Mouse (Mus musculus) layer of hippocampus, postnatal 36 days (tissue): ENCODE results near the gene Emp1. TPM values are rescaled to one million over a fixed set of nuclear protein-coding genes. Genes with fewer than 3 reads are reported as not detected.
A peak's percentile ranks its signal among the peaks of the same experiment; 100 is the strongest.

Experiments
- DNase-seq, 2 experiments: peaks; one replicate each; pipeline ENCODE4 v3.0.0; 2022
- total RNA-seq, 2 experiments: library from RNA; stranded (reverse); gene quantifications; 2 replicates each; pipeline ENCODE4 v1.2.3; 2021

The Emp1 gene
- total RNA-seq: 1 to 10 TPM; 2.1 to 2.5 TPM

- peak; percentile 40 to 64 for DNase-seq
These were observed at the start of gene Emp1 for GRCm38 (mm10) chr6:135362459-135363159. Emp1 (plus strand) TSS chr6:135362545.

- DNase-seq: no peak
These were observed 48.4 kb upstream of the Emp1 start for GRCm38 (mm10) chr6:135313981-135314380.

GRCm38 (mm10) chr6:135316141-135316540 is 46.2 kb upstream of the Emp1 start:
- no peak for DNase-seq

GRCm38 (mm10) chr6:135319431-135319933 is 42.9 kb upstream of the Emp1 start:
- no peak for DNase-seq

- DNase-seq: no peak
These were observed 39.6 kb upstream of the Emp1 start for GRCm38 (mm10) chr6:135322749-135323148.

- DNase-seq: no peak
These were observed 38.9 kb upstream of the Emp1 start for GRCm38 (mm10) chr6:135323311-135323982.

- no peak for DNase-seq
These were observed 38.2 kb upstream of the Emp1 start for GRCm38 (mm10) chr6:135324111-135324510.

- no peak for DNase-seq
These were observed 37.6 kb upstream of the Emp1 start for GRCm38 (mm10) chr6:135324686-135325300.

- DNase-seq: no peak
These were observed 35.5 kb upstream of the Emp1 start for GRCm38 (mm10) chr6:135326847-135327246.

- DNase-seq: no peak
These were observed 30.4 kb upstream of the Emp1 start for GRCm38 (mm10) chr6:135331916-135332315.

- DNase-seq: no peak
These were observed 29.5 kb upstream of the Emp1 start for GRCm38 (mm10) chr6:135332737-135333281.

- no peak for DNase-seq
These were observed 28.2 kb upstream of the Emp1 start for GRCm38 (mm10) chr6:135333994-135334651.

- DNase-seq: no peak
These were observed 26.0 kb upstream of the Emp1 start for GRCm38 (mm10) chr6:135336376-135336775.

- no peak for DNase-seq
These were observed 21.8 kb upstream of the Emp1 start for GRCm38 (mm10) chr6:135340355-135341075.

GRCm38 (mm10) chr6:135341076-135341378 is 21.3 kb upstream of the Emp1 start:
- no peak for DNase-seq

GRCm38 (mm10) chr6:135351638-135352302 is 10.6 kb upstream of the Emp1 start:
- no peak for DNase-seq

GRCm38 (mm10) chr6:135352537-135352936 is 9.8 kb upstream of the Emp1 start:
- DNase-seq: no peak

GRCm38 (mm10) chr6:135354953-135355352 is 7.4 kb upstream of the Emp1 start:
- no peak for DNase-seq

GRCm38 (mm10) chr6:135360331-135360730 is 2.0 kb upstream of the Emp1 start:
- no peak for DNase-seq

- no peak for DNase-seq
These were observed 267 bp upstream of the Emp1 start for GRCm38 (mm10) chr6:135362098-135362458.

GRCm38 (mm10) chr6:135363344-135364040 is 1.1 kb downstream of the Emp1 start:
- DNase-seq: no peak
